Mouse (Mus musculus) monocyte, adult 59 days (primary cell): ENCODE data around the gene Cstb. TPM values are rescaled to one million over a fixed set of nuclear protein-coding genes. Genes with fewer than 3 reads are reported as not detected.

Experiments
- total RNA-seq, 2 experiments: library from RNA; stranded (reverse); gene quantifications; one replicate each; pipeline ENCODE4 v1.2.4; 2023

Cstb gene
- 100 to 1,000 TPM; 135 to 153 TPM for total RNA-seq

GRCm38 (mm10) chr10:78425181-78426041 lies at the start of gene Cstb:
Gene Cstb, plus strand, starts transcription at chr10:78425669.

DNA sequence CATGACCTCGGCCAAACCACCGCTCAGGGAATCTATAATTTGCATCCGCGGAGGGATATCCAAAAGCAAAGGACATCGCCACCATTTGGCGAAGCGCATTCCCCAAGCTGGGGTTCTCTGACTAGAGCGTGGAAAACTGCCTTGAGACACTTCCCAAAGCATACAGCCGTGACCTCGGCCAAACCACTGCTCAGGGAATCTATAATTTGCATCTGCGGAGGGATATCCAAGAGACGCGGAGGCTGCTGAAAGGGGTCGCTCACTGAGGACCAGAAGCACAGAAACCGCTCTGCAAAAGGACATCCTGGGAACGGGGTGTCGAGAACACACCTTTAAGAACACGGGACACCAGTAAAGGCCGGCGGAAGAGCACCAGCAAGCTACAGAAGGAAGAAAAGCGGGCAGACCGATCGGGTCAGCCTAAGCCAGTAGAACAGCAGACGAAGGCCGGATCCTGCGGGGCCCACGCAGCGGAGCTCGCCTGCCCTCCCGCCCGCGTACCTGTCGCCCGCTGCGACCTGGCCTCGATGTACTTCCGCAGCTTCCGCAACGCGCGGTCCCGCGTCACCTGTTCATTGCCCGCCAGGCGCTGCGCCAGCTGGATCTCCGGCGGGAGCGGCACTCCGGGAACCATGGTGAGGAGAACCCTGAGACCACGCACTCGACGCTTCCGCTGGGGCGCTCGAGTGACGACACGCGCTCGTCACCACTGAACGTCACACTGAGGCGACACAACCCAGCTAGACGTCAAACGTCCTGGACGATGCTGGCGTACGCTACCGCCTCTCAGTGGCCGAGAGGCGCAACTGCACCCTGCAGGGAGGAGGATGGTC lies 12.9 kb upstream of the Cstb start, which contains the start of gene Rrp1:
Gene Rrp1, minus strand, starts transcription at position 725 of the 833 bp plus-strand sequence.

DNA sequence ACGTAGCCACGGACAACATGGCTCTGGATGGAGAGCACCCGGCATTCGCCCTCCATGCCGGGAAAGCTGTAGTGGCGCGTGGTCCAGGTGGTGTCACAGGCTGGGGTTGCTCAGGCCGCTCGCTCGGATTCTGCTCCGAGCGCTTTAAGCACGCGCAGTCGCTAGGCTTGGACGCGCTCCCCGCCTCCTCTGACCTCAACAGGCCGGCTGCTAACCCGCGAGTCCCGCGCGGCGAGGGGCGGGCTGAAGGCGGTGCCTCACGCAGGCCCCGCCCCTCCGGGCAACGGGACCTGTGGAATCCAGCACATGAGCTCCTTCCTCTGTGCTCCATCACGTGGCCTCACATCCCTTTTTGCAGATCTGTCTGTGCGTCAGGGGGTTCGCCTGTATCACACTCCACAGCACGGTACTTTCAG lies 39.3 kb downstream of the Cstb start, which contains the start of gene Pdxk:
Gene Pdxk, minus strand, starts transcription at position 184 of the 416 bp plus-strand sequence.

Other genes starting within 250 kb of the Cstb start
- gene Pwp2, start 240.5 kb upstream of the Cstb start, total RNA-seq: 10 to 100 TPM; 10.2 to 11.9 TPM
- gene Trappc10, start 181.0 kb upstream of the Cstb start, total RNA-seq: 10 to 100 TPM; 59.3 to 63.5 TPM
- gene Agpat3, start 73.2 kb upstream of the Cstb start, total RNA-seq: 10 to 100 TPM; 35.1 to 45.0 TPM
- gene Rrp1, start 12.6 kb upstream of the Cstb start, total RNA-seq: 100 to 1,000 TPM; 175 to 190 TPM
- 10 to 100 TPM; 43.1 to 50.5 TPM for gene Pdxk, start 39.3 kb downstream of the Cstb start, total RNA-seq
- not detected for gene Olfr1358, start 91.8 kb downstream of the Cstb start, total RNA-seq
- 10 to 100 TPM; 49.2 to 61.4 TPM for gene Ilvbl, start 148.7 kb downstream of the Cstb start, total RNA-seq
- gene Syde1, start 166.3 kb downstream of the Cstb start, total RNA-seq: under 1 TPM; 0.21 to 0.34 TPM
- not detected for gene Olfr1357, start 192.4 kb downstream of the Cstb start, total RNA-seq